Mouse (Mus musculus) embryonic facial prominence, embryonic 14.5 days (tissue): ENCODE data around the gene Gm20388. TPM values are rescaled to one million over a fixed set of nuclear protein-coding genes. Genes with fewer than 3 reads are reported as not detected.

Experiments used
- ATAC-seq: fragments of 200-750 bp; cut with Nextera tagmentation; 2 replicates; pipeline ENCODE4 v1.8.0; 2017; ENCODE audit warnings: low read depth, moderate number of reproducible peaks, moderate TSS enrichment
- DNase-seq: peaks from one replicate; pipeline ENCODE4 v3.0.0-alpha.2; 2015; ENCODE audit warnings: low spot score
- H3K27ac ChIP-seq: fragments of 300-500 bp; sonication (generic); replicated peaks from 2 replicates; pipeline ENCODE4 v1.5.1; 2014; ENCODE audit warnings: low read depth, mild to moderate bottlenecking, low read length, moderate library complexity
- H3K27me3 ChIP-seq: fragments of 300-500 bp; sonication (generic); replicated peaks from 2 replicates; pipeline ENCODE4 v1.6.1; 2014; ENCODE audit warnings: low read length; ENCODE audit not compliant: control insufficient read depth, insufficient read depth
- H3K36me3 ChIP-seq: fragments of 300-500 bp; sonication (generic); 2 replicates; pipeline ENCODE4 v1.6.1; 2014; ENCODE audit warnings: low read length, mixed read lengths; ENCODE audit not compliant: control insufficient read depth, insufficient read depth
- H3K4me1 ChIP-seq: fragments of 300-500 bp; sonication (generic); 2 replicates; pipeline ENCODE4 v1.6.1; 2014; ENCODE audit warnings: antibody characterized with exemption, low read length; ENCODE audit not compliant: control insufficient read depth, insufficient read depth
- H3K4me2 ChIP-seq: fragments of 300-500 bp; sonication (generic); 2 replicates; pipeline ENCODE4 v1.6.1; 2014; ENCODE audit warnings: low read depth, mild to moderate bottlenecking, low read length, moderate library complexity, mixed read lengths
- H3K4me3 ChIP-seq: fragments of 300-500 bp; sonication (generic); 2 replicates; pipeline ENCODE4 v1.5.1; 2014; ENCODE audit warnings: low read depth, mild to moderate bottlenecking, low read length
- H3K9ac ChIP-seq: fragments of 300-500 bp; sonication (generic); 2 replicates; pipeline ENCODE4 v1.6.1; 2014; ENCODE audit warnings: low read depth, mild to moderate bottlenecking, low read length, moderate library complexity, mixed read lengths
- H3K9me3 ChIP-seq: fragments of 300-500 bp; sonication (generic); 2 replicates; pipeline ENCODE4 v1.6.1; 2016; ENCODE audit warnings: low read length; ENCODE audit not compliant: control insufficient read depth
- WGBS: fragments of 180-500 bp; shearing (Covaris S2); extraction: QIAGEN DNeasy Blood & Tissue Kit; methylation state at CpG from one replicate; pipeline ENCODE4 v1.1.7; 2014; 5-methylcytosine and 5-hydroxymethylcytosine counted together
- polyA plus RNA-seq: library from polyadenylated mRNA; unstranded; fragments of >200 nt; fragmentation: Nextera tagmentation; extraction: Ambion mirVana; gene quantifications from 2 replicates; pipeline ENCODE4 v1.2.1, GENCODE M21; 2014

Gene Gm20388
- polyA plus RNA-seq, 1 experiment from 2014 or later: not detected

DNA sequence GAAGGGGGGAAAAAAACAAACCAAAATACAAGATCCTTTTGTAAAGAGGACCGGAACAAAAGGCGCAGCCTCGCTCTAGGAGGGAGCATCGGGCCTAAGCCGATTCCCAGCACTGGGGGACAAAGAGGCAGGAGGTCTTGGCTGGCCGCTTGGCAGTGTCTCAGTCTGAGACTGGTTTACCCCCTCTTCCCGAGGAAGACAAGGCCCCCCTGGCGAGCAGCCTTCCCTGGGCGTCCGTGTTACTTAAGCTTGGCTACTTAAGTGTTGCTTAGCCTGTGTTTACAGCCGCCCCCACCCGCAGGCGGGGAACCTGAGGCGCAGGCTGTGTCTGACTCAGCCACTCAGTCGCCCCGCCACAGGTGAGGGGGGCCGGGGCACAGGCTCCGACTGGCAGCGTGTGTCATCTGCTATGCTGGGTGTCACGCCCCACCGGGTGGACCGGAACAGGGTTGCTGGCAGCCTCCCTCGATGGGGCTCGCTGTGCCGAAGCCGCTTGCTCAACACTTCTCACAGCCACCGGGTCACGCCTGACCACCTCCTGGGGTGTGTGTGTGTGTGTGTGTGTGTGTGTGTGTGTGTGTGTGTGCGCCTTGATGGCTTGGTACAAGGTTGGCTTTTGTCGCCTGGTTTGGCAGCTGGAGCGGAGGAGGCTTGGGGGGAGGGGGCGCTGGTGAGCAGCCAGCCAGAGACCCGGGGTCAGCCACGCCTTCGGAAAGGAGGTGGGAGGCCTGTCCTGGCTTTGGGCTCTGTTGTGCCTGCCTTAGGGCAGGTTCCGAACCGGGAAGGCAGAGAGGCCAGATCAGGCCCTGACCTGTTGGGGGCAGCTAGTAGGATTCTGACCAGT is 628.0 kb downstream of the Gm20388 start:
- peaks cover 7% of the 10 kb centered on the region; the same call in 1 of the 2 replicates for H3K27me3 ChIP-seq
- WGBS: 7% methylated on average over 23 of the region's 37 CpGs
- H3K4me1 ChIP-seq: peaks cover 54% of the 10 kb centered on the region
- peak overlapping the region; percentile 64 for H3K4me3 ChIP-seq
- no peaks in the 10 kb centered on the region for H3K36me3 ChIP-seq
- peak overlapping the region; percentile 99 for H3K4me2 ChIP-seq
- no peaks in the 10 kb centered on the region for H3K9me3 ChIP-seq
- peak; percentile 7; the same call in 1 of the 2 replicates for ATAC-seq
- H3K27ac ChIP-seq: peak overlapping the region; percentile 86
- DNase-seq: peak; percentile 84
- H3K9ac ChIP-seq: peak overlapping the region; percentile 63

DNA sequence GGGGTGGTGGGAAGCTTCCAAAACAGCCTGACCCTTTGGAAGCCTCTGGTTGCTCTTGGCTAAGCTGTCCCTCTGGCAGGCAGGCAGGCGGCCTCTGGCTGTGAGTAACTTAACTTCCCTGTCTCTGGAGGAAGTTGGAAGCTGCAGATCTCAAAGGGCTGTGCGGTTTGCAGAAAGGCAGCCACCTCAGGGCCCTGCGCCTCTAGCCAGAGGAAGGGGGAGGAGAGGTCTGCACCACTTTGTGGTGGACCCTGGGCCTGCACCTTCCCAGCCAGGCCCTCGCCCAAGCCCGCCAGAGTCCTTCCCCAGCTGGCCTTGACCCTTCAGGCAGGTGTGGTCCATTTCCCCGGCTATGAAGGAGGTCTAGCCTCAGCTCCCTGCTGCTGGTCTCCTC is 628.7 kb downstream of the Gm20388 start:
- Histone ChIP-seq H3K9me3 (no peaks in the 10 kb centered on the region), H3K27ac (peak overlapping the region; percentile 86), H3K27me3 (no peaks in the 10 kb centered on the region; the same call in 1 of the 2 replicates), H3K36me3 (no peaks in the 10 kb centered on the region), H3K4me2 (peak overlapping the region; percentile 99), H3K4me1 (peaks cover 47% of the 10 kb centered on the region), H3K4me3 (peak overlapping the region; percentile 64), H3K9ac (no peak overlapping the region)
- ATAC-seq: no peak
- no peak for DNase-seq
- 50% methylated on average over 6 of the region's 6 CpGs for WGBS

GRCm38 (mm10) chr8:120539775-120540625 is 629.4 kb downstream of the Gm20388 start:
- no peak overlapping the region for H3K9ac ChIP-seq
- H3K4me2 ChIP-seq: peak overlapping the region; percentile 99
- ATAC-seq: no peak
- DNase-seq: peak; percentile 80
- H3K9me3 ChIP-seq: no peaks in the 10 kb centered on the region
- no peaks in the 10 kb centered on the region for H3K36me3 ChIP-seq
- peaks cover 41% of the 10 kb centered on the region for H3K4me1 ChIP-seq
- H3K27me3 ChIP-seq: no peaks in the 10 kb centered on the region
- peak overlapping the region; percentile 86 for H3K27ac ChIP-seq
- 36% methylated on average over 23 of the region's 23 CpGs for WGBS
- peak overlapping the region; percentile 64 for H3K4me3 ChIP-seq

- Histone ChIP-seq H3K4me3 (no peak overlapping the region), H3K9ac (no peak overlapping the region), H3K4me1 (peaks cover 42% of the 10 kb centered on the region), H3K36me3 (no peaks in the 10 kb centered on the region), H3K27me3 (no peaks in the 10 kb centered on the region), H3K9me3 (no peaks in the 10 kb centered on the region), H3K4me2 (no peak overlapping the region), H3K27ac (no peak overlapping the region)
- 26% methylated on average over 12 of the region's 13 CpGs for WGBS
- ATAC-seq (no peak), DNase-seq (no peak)
Measured at GRCm38 (mm10) chr8:120542995-120543394, 632.4 kb downstream of the Gm20388 start.

- no peak overlapping the region for H3K27ac ChIP-seq
Measured at GRCm38 (mm10) chr8:120543416-120544055, 632.9 kb downstream of the Gm20388 start.

GRCm38 (mm10) chr8:120544155-120544554 is 633.5 kb downstream of the Gm20388 start:
- no peak overlapping the region for H3K9ac ChIP-seq
- no peak overlapping the region for H3K4me3 ChIP-seq
- no peaks in the 10 kb centered on the region for H3K36me3 ChIP-seq
- no peak for ATAC-seq
- H3K9me3 ChIP-seq: no peaks in the 10 kb centered on the region
- no peaks in the 10 kb centered on the region for H3K27me3 ChIP-seq
- WGBS: 71% methylated on average over 5 of the region's 5 CpGs
- H3K27ac ChIP-seq: no peak overlapping the region
- no peak for DNase-seq
- H3K4me2 ChIP-seq: no peak overlapping the region
- peaks cover 42% of the 10 kb centered on the region for H3K4me1 ChIP-seq

More at GRCm38 (mm10) chr8:120543416-120544055, 632.9 kb downstream of the Gm20388 start:
- H3K9me3 ChIP-seq: no peaks in the 10 kb centered on the region
- H3K36me3 ChIP-seq: no peaks in the 10 kb centered on the region
- H3K9ac ChIP-seq: no peak overlapping the region
- H3K4me1 ChIP-seq: peaks cover 44% of the 10 kb centered on the region
- ATAC-seq (no peak), DNase-seq (no peak)
- H3K4me2 ChIP-seq: no peak overlapping the region
- no peak overlapping the region for H3K4me3 ChIP-seq
- WGBS: 53% methylated on average over 6 of the region's 8 CpGs
- H3K27me3 ChIP-seq: no peaks in the 10 kb centered on the region

- H3K4me2 ChIP-seq: no peak overlapping the region
- DNase-seq (no peak), ATAC-seq (no peak)
- no peak overlapping the region for H3K9ac ChIP-seq
- H3K36me3 ChIP-seq: no peaks in the 10 kb centered on the region
- H3K27ac ChIP-seq: no peak overlapping the region
- no peaks in the 10 kb centered on the region for H3K9me3 ChIP-seq
- 61% methylated on average over 9 of the region's 9 CpGs for WGBS
- H3K4me1 ChIP-seq: peaks cover 52% of the 10 kb centered on the region
- no peak overlapping the region for H3K4me3 ChIP-seq
- H3K27me3 ChIP-seq: no peaks in the 10 kb centered on the region
Measured at GRCm38 (mm10) chr8:120547562-120547961, 636.9 kb downstream of the Gm20388 start.

- Histone ChIP-seq H3K9ac (no peak overlapping the region), H3K9me3 (no peaks in the 10 kb centered on the region), H3K4me2 (no peak overlapping the region), H3K27me3 (no peaks in the 10 kb centered on the region), H3K27ac (no peak overlapping the region), H3K4me1 (peaks cover 47% of the 10 kb centered on the region), H3K36me3 (no peaks in the 10 kb centered on the region), H3K4me3 (no peak overlapping the region)
- DNase-seq: no peak
- ATAC-seq: peak; percentile 32
- WGBS: 43% methylated on average over 16 of the region's 16 CpGs
Measured at GRCm38 (mm10) chr8:120548313-120548761, 637.7 kb downstream of the Gm20388 start.
